Mouse (Mus musculus) layer of hippocampus, adult 6 months (tissue): ENCODE results near the gene Trp53i11. TPM values are rescaled to one million over a fixed set of nuclear protein-coding genes. Genes with fewer than 3 reads are reported as not detected.

Source experiments
- long read RNA-seq, 2 experiments: library from polyadenylated mRNA; unstranded; transcript quantifications; one replicate each; pipeline ENCODE4 v2.0.0; 2019 to 2020
- polyA plus RNA-seq: library from polyadenylated mRNA; unstranded; fragments of <200 nt; fragmentation: Nextera tagmentation; gene quantifications from 2 replicates; pipeline ENCODE4 v1.2.3, GENCODE M21; 2021

The Trp53i11 gene
- 27.8 and 32.3 TPM in 2 replicates for polyA plus RNA-seq
- long read RNA-seq, experiment 1, transcript Trp53i11-202 (8 exons, 2,703 nt): major isoform, 12 of 42 reads
- long read RNA-seq, experiment 1, transcript Trp53i11-201 (8 exons, 2,654 nt): major isoform, 12 of 42 reads
- long read RNA-seq, experiment 1, partial matches to known transcripts: 11 of 42 reads
- long read RNA-seq, experiment 1, other reads (novel, unspliced or antisense): 7 of 42 reads
- long read RNA-seq, experiment 2, transcript Trp53i11-202 (8 exons, 2,703 nt): minor isoform, 73 of 396 reads
- long read RNA-seq, experiment 2, transcript Trp53i11-201 (8 exons, 2,654 nt): major isoform, 151 of 396 reads
- long read RNA-seq, experiment 2, partial matches to known transcripts: 24 of 396 reads
- long read RNA-seq, experiment 2, other reads (novel, unspliced or antisense): 148 of 396 reads

GRCm38 (mm10) chr2:93187323-93187996 is at the start of gene Trp53i11:
TSS of gene Trp53i11 (plus strand) at chr2:93187548.

Other genes with a start within 250 kb of the Trp53i11 start
- 0.48 and 0.52 TPM in 2 replicates for gene Prdm11, start 141.4 kb upstream of the Trp53i11 start, polyA plus RNA-seq
- gene Tspan18, start 147.0 kb downstream of the Trp53i11 start, polyA plus RNA-seq: 17.1 and 19.9 TPM in 2 replicates